In genomic region chr17:48403848-48404247, GRCm38 (mm10) we compare ENCODE assay signal across 22 mouse cellular contexts. TPM values are rescaled to one million over a fixed set of nuclear protein-coding genes. Genes with fewer than 3 reads are reported as not detected.
DNase-seq lines count a peak whose midpoint lies in the region; ATAC-seq lines count a peak whose summit lies in the region.
"Had no signal": no experiment of that assay in that cellular context is flagged by ENCODE, and none has a peak within 500 bp of the region (broad histone marks: within the 10 kb centered on the region; RNA-seq: fewer than 3 reads in every experiment).

No protein-coding gene starts in this region.

- H3K27ac ChIP-seq in forebrain, embryonic 13.5 days = no peak overlapping the region
- H3K27ac ChIP-seq: embryonic facial prominence, embryonic 10.5 days; forebrain, embryonic 10.5 days; forebrain, embryonic 15.5 days; hindbrain, embryonic 10.5 days; hindbrain, embryonic 15.5 days had no signal

- no peak overlapping the region for H3K4me2 ChIP-seq in forebrain, embryonic 13.5 days
- H3K4me2 ChIP-seq: forebrain, embryonic 15.5 days; heart, embryonic 12.5 days; hindbrain, embryonic 15.5 days had no signal

- peaks cover 23% of the 10 kb centered on the region for H3K4me1 ChIP-seq in forebrain, embryonic 13.5 days

- no peaks in the 10 kb centered on the region for H3K27me3 ChIP-seq in splenic B cell, adult 2 months (ENCODE audit: control insufficient read depth, insufficient read depth, low read length, poor library complexity, severe bottlenecking)
- H3K27me3 ChIP-seq in forebrain, embryonic 13.5 days = no peaks in the 10 kb centered on the region
- H3K27me3 ChIP-seq: forebrain, embryonic 15.5 days; heart, embryonic 12.5 days; hindbrain, embryonic 15.5 days; Patski had no signal

- no peak overlapping the region for H3K4me3 ChIP-seq in forebrain, embryonic 13.5 days
- H3K4me3 ChIP-seq: embryonic facial prominence, embryonic 10.5 days; forebrain, embryonic 10.5 days; forebrain, embryonic 15.5 days; heart, embryonic 12.5 days; hindbrain, embryonic 10.5 days; hindbrain, embryonic 15.5 days had no signal

- DNase-seq in CD4-positive helper T cell, adult 2 months (ENCODE audit: low read depth, low spot score) = peak; percentile 17
- DNase-seq in splenic B cell, adult 2 months (ENCODE audit: low read depth, low spot score) = peak; percentile 24
- DNase-seq in layer of hippocampus, postnatal 36 days = no peak
- DNase-seq: adrenal gland, adult 2 months; adrenal gland, postnatal 25 days; cerebellum, adult 18-20 months; cerebellum, adult 9-11 months; cerebellum, postnatal 36 days; gastrocnemius, postnatal 14 days had no signal

- H3K9ac ChIP-seq in forebrain, embryonic 13.5 days = no peak overlapping the region
- H3K9ac ChIP-seq: forebrain, embryonic 15.5 days; heart, embryonic 12.5 days; hindbrain, embryonic 15.5 days had no signal

- peak; percentile 60 for ATAC-seq in CD4-positive, CD25-positive, alpha-beta regulatory T cell, adult 4 months
- peak; percentile 34 for ATAC-seq in inflammation-experienced regulatory T-cells, adult 6 months
- no peak for ATAC-seq in forebrain, embryonic 13.5 days
- no peak for ATAC-seq in erythroid progenitor cell, adult 5-6 weeks (replicated peaks; ENCODE audit: low FRiP score, poor library complexity, severe bottlenecking)
- ATAC-seq: forebrain, embryonic 15.5 days; Patski had no signal

- peaks cover 7% of the 10 kb centered on the region; the same call in 1 of the 2 replicates for H3K36me3 ChIP-seq in splenic B cell, adult 2 months (ENCODE audit: control insufficient read depth, insufficient read depth, low read length, poor library complexity, severe bottlenecking)
- H3K36me3 ChIP-seq in forebrain, embryonic 13.5 days (ENCODE audit: poor library complexity, severe bottlenecking) = peaks cover 15% of the 10 kb centered on the region

- no peaks in the 10 kb centered on the region for H3K9me3 ChIP-seq in forebrain, embryonic 13.5 days (replicated peaks)
- H3K9me3 ChIP-seq: embryonic facial prominence, embryonic 10.5 days; forebrain, embryonic 10.5 days; forebrain, embryonic 15.5 days; heart, embryonic 12.5 days; hindbrain, embryonic 10.5 days; hindbrain, embryonic 15.5 days had no signal

- 90% methylated on average over 2 of the region's 2 CpGs for WGBS in forebrain, embryonic 13.5 days

RNA-seq across cellular contexts. Expression of gene Nfya, which starts 5.9 kb away (rescaled TPM):
- 10 to 100 TPM; 11.3 to 13.3 TPM for polyA plus RNA-seq in CD4-positive, CD25-positive, alpha-beta regulatory T cell, adult 4 months (2017; shearing (Covaris generic))
- 10 to 100 TPM in 2 of 3 experiments, 1 to 10 TPM in 1; 9.9 to 12.1 (median 11.2) TPM for polyA plus RNA-seq in inflammation-experienced regulatory T-cells, adult 6 months (2017; shearing (Covaris generic))
- polyA plus RNA-seq in forebrain, embryonic 13.5 days (2015; fragmentation: Nextera tagmentation; extraction: Ambion mirVana) = 14.8 and 17.8 TPM in 2 replicates
- total RNA-seq in erythroid progenitor cell, adult 5-6 weeks (2015; ENCODE audit: low replicate concordance) = 133 and 142 TPM in 2 replicates
- 69.3 and 110 TPM in 2 replicates for total RNA-seq in erythroid progenitor cell, adult 5-6 weeks (2017; ENCODE audit: low replicate concordance)
- total RNA-seq in layer of hippocampus, postnatal 36 days (2021) = 10 to 100 TPM; 27.2 to 34.4 TPM

RNA-seq across cellular contexts. Expression of gene Oard1, which starts 6.0 kb away (rescaled TPM):
- 10 to 100 TPM; 81.7 to 98.8 TPM for polyA plus RNA-seq in CD4-positive, CD25-positive, alpha-beta regulatory T cell, adult 4 months (2017; shearing (Covaris generic))
- 100 to 1,000 TPM in 1 of 3 experiments, 10 to 100 TPM in 2; 85.8 to 107 (median 94.9) TPM for polyA plus RNA-seq in inflammation-experienced regulatory T-cells, adult 6 months (2017; shearing (Covaris generic))
- 74.4 and 85.8 TPM in 2 replicates for polyA plus RNA-seq in forebrain, embryonic 13.5 days (2015; fragmentation: Nextera tagmentation; extraction: Ambion mirVana)
- total RNA-seq in erythroid progenitor cell, adult 5-6 weeks (2015; ENCODE audit: low replicate concordance) = 42.9 and 62.9 TPM in 2 replicates
- 81.9 and 87.0 TPM in 2 replicates for total RNA-seq in erythroid progenitor cell, adult 5-6 weeks (2017; ENCODE audit: low replicate concordance)
- 10 to 100 TPM; 12.3 to 13.6 TPM for total RNA-seq in layer of hippocampus, postnatal 36 days (2021)

RNA-seq across cellular contexts. Expression of gene Apobec2, which starts 28.9 kb away (rescaled TPM):
- polyA plus RNA-seq in CD4-positive, CD25-positive, alpha-beta regulatory T cell, adult 4 months (2017; shearing (Covaris generic)) = 1 to 10 TPM; 1.2 to 1.8 TPM
- 1 to 10 TPM; 1.8 to 5.7 (median 2.2) TPM for polyA plus RNA-seq in inflammation-experienced regulatory T-cells, adult 6 months (2017; shearing (Covaris generic))
- polyA plus RNA-seq in forebrain, embryonic 13.5 days (2015; fragmentation: Nextera tagmentation; extraction: Ambion mirVana) = 0.72 and 0.81 TPM in 2 replicates
- total RNA-seq in erythroid progenitor cell, adult 5-6 weeks (2015; ENCODE audit: low replicate concordance) = not detected in 2 replicates
- not detected in 2 replicates for total RNA-seq in erythroid progenitor cell, adult 5-6 weeks (2017; ENCODE audit: low replicate concordance)
- not detected for total RNA-seq in layer of hippocampus, postnatal 36 days (2021)
- total RNA-seq: granulocyte monocyte progenitor cell, adult 5-6 weeks had no signal

RNA-seq across cellular contexts. Expression of gene Treml1, which starts 44.1 kb away (rescaled TPM):
- not detected for polyA plus RNA-seq in CD4-positive, CD25-positive, alpha-beta regulatory T cell, adult 4 months (2017; shearing (Covaris generic))
- not detected for polyA plus RNA-seq in inflammation-experienced regulatory T-cells, adult 6 months (2017; shearing (Covaris generic))
- 0.49 and 1.4 TPM in 2 replicates for polyA plus RNA-seq in forebrain, embryonic 13.5 days (2015; fragmentation: Nextera tagmentation; extraction: Ambion mirVana)
- total RNA-seq in erythroid progenitor cell, adult 5-6 weeks (2015; ENCODE audit: low replicate concordance) = not detected in 2 replicates
- total RNA-seq in erythroid progenitor cell, adult 5-6 weeks (2017; ENCODE audit: low replicate concordance) = not detected in 2 replicates
- total RNA-seq in layer of hippocampus, postnatal 36 days (2021) = not detected
- total RNA-seq: adrenal gland, postnatal 25 days; gastrocnemius, postnatal 14 days had no signal
- polyA plus RNA-seq: Patski had no signal

RNA-seq across cellular contexts. Expression of gene Tspo2, which starts 47.5 kb away (rescaled TPM):
- not detected for polyA plus RNA-seq in CD4-positive, CD25-positive, alpha-beta regulatory T cell, adult 4 months (2017; shearing (Covaris generic))
- polyA plus RNA-seq in inflammation-experienced regulatory T-cells, adult 6 months (2017; shearing (Covaris generic)) = not detected
- 1.7 and 2.4 TPM in 2 replicates for polyA plus RNA-seq in forebrain, embryonic 13.5 days (2015; fragmentation: Nextera tagmentation; extraction: Ambion mirVana)
- 464 and 482 TPM in 2 replicates for total RNA-seq in erythroid progenitor cell, adult 5-6 weeks (2015; ENCODE audit: low replicate concordance)
- 322 and 537 TPM in 2 replicates for total RNA-seq in erythroid progenitor cell, adult 5-6 weeks (2017; ENCODE audit: low replicate concordance)
- not detected for total RNA-seq in layer of hippocampus, postnatal 36 days (2021)
- total RNA-seq: adrenal gland, adult 2 months; adrenal gland, postnatal 25 days; heart, adult 8-10 months had no signal
- polyA plus RNA-seq: adrenal gland, adult 2 months; forebrain, embryonic 10.5 days had no signal

Comparison
In these comparisons a context has a peak if more than half of its experiments do, and no peak if none do; other contexts are left out.
1. DNase-seq: peak in CD4-positive helper T cell, adult 2 months (single experiment) and splenic B cell, adult 2 months (single experiment); none in layer of hippocampus, postnatal 36 days (0 of 2).
2. ATAC-seq: peak in CD4-positive, CD25-positive, alpha-beta regulatory T cell, adult 4 months (single experiment) and inflammation-experienced regulatory T-cells, adult 6 months (single experiment); none in forebrain, embryonic 13.5 days (single experiment) and erythroid progenitor cell, adult 5-6 weeks (single experiment).